Mouse (Mus musculus): ENCODE measurements at regions not wholly inside any gene's neighbourhood (a gene's known extent, or its start where the extent isn't known, plus 50 kb on each side); places are given as distances from the start of the nearest gene placed in this dataset.

DNA sequence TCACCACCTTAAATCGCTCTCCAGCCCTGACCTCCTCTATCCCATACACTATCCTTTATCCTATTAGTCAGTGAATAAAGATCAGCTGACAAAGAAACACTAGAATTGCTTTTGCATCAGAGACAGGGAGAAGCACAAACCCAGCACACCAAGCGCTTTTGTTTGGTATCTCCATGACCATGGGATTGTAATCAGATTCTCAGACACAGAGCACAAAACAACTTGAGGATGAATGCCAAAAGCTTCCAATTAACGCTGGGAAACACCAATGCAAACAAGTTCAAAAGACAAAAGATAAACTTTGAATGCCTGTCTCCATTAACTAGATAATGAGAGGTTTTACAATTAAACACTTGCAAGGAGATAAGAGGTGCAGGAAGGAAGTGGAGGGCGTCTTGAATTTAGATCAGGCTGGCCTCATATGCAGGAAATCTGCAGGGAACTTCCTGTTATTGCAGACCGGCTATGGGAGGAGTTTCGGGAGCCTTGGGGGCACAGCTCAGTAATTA, 179.8 kb downstream of the Samd5 start:
- TF ChIP-seq POLR2A (IDR thresholded peaks at IDR 0.05; ENCODE audit: extremely low read depth, insufficient read depth, low read length) (no peak), CTCF (IDR thresholded peaks at IDR 0.05; ENCODE audit: low read depth, low read length) (no peak)
